Mouse (Mus musculus) erythroid progenitor cell, adult 5-6 weeks (primary cell): ENCODE results near the gene Bckdhb. TPM values are rescaled to one million over a fixed set of nuclear protein-coding genes. Genes with fewer than 3 reads are reported as not detected.
"Not testable (repeated sequence)": the region's sequence is repeated elsewhere in the genome, so short reads cannot be mapped to it uniquely, and the experiment has no call there.

Source experiments
- ATAC-seq: replicated peaks from 2 replicates; pipeline ENCODE4 v1.8.0; 2016; ENCODE audit warnings: moderate number of reproducible peaks, mild to moderate bottlenecking, moderate TSS enrichment, inconsistent platforms; ENCODE audit not compliant: poor library complexity, low FRiP score, severe bottlenecking
- total RNA-seq, 2 experiments: library from RNA; stranded (forward) in 1 of 2; stranded (reverse) in 1 of 2; fragments of 150-400 nt in 1 of 2; fragments of 186-747, 209-891 nt in 1 of 2; gene quantifications; 2 replicates each; pipeline versions ENCODE4 v1.2.3 to v1.2.4; 2015 to 2017; ENCODE audit warnings: low replicate concordance in 2 of 2

Gene Bckdhb
- total RNA-seq, 2 experiments from 2014 or later: not detected

DNA sequence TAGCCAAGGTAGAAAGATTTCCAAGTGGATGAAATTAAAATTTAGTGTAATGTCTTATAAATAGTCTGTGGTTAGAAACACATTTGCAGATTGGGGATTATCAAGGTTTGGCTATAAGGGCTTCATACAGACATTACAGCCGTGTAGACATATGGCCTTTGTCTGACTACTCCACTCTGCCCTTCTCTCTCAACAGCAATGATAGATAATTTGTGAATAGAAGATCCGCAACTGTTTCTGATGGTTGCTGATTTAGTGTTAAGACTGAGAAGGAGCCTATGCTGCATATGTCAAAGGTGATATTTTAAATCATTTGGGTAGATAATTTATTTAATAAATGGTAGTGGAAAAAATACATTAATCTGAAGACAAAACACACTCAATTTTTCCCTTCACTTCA, 115.4 kb downstream of the Bckdhb start:
- ATAC-seq: no peak

DNA sequence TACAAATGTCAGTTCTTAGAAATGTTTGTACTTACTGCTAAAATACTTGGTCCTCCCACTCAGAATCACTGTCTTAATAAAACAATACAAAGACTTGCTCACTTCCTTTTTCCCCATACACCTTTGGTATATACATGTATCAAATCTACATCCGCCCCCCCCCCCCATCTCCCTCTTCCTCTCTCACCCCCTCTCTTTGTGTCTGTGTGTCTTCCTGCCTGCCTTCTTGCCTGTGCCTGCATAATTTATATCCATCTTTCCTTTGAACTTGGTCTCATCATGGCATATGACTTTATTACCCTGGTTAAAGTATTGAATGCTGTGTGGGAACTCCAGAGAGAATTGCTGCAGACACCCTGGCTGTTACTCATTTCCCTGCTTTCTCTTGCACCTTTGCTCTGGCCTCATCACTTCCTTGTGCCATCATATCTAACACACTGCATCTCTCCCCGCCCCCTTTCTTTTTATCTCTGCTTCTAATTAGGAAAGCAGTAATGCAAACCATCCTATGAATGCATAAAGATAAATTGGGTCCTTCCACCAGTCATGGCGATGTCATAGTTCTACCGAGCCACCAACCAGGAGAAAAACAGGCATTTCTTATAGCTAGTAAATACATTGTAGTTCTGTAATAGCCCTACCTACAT, 116.8 kb downstream of the Bckdhb start:
- ATAC-seq: no peak

DNA sequence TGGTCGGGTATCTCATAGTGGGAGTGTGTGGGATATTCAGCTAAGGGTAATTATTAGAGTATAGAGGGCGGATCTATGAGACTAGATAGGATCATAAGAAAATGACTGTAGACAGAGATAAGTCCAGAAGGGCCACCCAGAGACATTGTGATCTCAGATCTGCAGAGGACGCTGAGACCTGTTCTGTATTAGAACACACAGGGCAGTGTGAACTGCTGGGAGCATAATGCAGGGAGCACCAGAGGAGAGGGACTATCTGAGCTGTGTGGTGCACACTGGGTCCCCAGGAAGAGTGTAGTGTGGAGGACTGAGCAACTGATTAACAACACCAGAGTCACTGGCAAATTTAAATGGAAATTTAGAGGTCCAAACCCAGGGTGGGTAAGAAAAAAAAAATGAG, 117.6 kb downstream of the Bckdhb start:
- no peak for ATAC-seq

DNA sequence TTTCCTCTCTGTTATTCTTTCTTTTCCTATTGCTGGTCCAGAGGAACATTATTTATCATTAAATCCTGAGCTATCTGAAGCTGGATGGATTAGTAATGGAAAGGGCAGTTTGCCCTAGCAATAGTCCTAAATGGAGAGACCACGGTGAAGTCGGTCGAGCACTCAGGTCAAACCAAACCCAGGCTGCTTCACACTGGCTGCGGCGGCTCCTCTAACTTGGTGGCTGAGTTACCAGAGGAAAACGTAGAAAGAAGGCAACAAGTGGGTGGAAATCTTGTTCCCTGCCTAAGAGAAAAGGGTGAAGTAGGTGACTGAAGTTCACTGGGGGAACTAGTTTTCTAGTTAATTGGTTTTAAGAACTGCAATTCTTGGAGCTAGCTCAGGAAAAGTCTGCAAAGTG, 119.2 kb downstream of the Bckdhb start:
- no peak for ATAC-seq

DNA sequence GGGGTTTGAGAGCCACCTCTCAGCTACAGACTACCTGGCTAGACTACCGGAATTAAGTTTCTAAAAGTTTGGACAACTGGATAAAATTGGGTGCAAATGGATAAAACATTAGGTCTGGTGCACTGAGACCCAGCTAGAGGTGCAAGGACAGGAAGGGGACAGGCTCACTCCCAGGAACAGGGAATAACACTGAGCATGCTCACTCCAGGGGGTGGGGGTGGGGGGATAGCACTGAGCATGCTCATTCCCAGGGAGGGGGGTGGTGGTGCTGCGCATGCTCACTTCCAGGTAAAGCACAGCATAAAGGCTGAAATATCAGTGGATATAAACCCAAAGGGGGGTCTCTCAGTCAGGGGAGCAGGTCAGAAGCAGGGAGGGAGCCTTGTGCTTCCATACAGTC, 120.7 kb downstream of the Bckdhb start:
- no peak for ATAC-seq

DNA sequence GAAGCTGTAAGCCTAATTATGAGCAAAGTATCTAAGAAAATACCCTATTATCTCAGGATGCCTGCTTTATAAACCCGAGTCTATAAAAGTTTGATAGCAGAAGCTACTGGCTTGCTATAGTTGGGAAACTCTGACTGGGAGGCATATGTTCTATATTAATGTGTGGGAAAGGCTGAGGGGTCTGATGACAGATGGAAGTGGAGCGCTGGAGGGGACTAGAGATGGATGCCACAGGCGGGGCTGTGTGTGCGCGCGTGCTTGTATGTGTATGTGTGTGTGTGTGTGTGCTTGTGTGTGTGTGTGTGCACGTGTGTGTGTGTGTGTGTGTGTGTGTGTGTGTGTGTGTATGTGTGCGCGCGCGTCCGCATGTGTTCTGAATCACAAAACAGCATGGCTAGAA, 121.4 kb downstream of the Bckdhb start:
- no peak for ATAC-seq

DNA sequence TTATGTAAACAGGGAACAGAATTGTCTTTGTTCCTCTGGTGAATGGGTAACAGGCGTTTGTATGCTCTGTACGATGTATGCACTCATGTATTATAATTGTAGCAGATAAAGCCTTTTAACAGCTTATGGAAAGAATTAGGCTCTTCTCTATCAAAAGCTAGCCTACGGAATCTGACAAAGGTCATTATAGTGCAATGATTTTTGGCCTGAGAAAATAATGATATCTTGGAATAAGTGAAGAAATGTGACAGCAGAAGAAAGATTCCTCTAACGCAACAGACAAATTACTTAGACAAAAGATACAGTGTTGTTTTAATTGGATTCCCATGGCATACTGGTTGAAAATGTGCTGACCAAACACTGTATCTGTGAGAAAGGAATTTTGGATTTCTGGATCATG, 122.0 kb downstream of the Bckdhb start:
- ATAC-seq: no peak

DNA sequence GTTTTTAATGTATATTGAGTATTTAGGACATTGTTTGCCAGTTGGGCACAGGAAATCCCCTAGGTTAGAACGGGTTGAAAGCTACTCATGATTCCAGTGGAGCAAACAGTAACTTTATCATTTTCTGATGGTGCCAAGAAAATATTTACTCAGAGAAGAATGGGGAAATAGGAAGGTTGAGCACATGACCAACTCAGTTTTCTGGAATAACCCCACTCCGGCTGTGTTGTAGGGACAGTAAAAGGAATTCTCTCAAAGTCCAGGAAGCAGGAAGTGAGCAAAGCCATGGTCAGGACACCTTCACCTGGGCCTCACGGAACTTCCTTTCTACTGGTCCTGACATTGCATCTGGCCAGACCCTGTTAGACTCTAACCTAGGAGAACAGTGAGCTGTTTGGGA, 122.5 kb downstream of the Bckdhb start:
- no peak for ATAC-seq

DNA sequence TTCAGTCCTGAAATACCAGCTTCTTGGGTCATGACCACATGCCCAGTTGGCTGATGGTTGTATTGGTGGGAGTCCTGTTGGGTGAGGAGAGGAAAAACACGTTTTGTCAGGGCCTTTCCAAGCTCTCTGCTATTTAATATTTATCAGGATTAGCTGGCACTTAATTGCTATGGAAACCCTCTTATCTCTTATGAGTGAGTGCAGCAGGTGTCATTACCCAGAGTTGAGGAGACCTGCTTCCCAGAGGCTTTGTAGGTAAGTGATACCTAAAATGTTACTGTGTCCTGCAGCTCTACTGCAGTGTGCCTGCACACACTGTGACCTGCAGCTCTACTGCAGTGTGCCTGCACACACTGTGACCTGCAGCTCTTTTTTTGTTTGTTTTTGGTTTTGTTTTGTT, 124.2 kb downstream of the Bckdhb start:
- no peak for ATAC-seq

DNA sequence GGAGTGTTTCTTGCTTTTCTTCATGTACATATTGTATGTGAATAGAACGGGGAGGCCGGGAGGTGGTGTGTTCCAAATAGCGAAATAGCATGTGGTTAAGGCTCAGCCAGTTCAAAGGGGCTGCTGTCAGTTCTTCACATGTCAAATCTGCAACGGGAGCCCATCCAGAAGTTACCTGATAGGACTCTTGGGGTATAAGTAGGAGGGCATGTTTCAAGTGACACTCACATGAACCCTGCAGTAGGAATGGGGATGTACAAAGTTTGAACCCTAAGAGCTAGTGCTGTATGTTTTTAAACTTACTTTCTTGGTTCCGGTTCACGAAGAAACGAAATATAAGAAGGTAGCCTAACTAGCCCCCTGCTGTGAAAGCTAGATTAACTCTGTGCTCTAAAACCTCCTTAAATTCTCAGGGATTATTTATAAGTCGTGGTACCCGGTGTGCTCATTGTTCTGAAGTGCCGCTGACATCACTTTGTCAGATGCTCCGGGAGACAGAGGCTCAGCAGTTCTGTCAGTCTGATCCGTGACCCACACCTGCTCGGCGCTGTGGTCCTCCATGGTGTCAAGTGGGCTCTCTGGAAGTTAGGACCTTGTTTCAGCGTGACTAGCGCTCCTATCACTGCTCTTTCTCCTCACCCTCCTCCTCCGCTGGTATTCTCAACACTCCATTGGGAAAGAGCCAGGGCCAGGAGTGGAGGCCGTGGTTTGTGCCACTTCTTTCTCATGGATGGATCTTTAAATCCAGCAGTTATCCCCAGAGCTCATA, 126.1 kb downstream of the Bckdhb start:
- ATAC-seq: no peak

DNA sequence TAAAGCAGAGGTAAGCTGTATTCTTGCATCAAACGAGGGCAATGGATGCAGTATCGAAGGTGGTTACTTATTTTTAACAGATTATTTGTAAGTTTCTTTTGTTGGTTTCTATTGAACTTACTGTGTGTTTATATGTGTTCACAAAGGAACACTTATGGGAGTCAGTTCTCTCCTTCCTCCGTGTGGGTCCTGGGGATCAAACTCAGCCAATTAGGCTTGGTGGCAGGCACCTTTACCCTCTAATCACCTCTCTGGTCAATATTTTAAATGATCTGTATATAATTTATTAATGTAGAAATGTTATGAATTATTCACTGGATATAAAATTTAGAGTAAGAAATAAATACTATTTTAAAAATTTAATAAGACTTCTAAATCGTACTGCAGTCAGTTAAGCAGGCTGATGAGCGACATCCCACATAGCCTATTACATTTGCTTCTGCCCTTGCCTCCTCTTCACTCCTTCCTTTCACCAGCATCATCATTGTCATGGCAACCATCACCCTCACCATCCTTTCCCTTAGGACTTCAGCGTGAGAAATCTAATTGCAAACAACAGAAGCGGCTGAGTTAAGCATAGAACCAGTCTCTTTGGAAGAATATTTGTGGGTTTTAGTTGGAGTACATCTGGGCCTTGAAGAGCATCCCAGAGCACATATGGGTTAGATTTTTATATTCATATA, 130.3 kb downstream of the Bckdhb start:
- no peak for ATAC-seq

DNA sequence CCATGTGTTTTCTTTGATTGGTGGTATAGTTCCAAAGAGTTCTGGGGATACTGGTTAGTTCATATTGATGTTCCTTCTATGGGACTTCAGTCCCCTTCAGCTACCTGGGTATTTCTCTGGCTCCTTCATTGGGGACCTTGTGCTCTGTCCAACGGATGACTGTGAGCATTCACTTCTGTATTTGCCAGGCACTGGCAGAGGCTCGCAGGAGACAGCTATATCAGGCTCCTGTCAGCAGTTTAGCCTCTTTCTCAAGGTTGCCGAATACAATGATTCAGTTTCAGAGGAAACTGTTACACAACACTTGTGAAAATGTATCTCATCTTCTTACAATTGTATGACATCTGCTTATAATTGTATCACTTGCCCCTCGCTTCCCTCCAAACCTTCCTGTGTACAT, 135.8 kb downstream of the Bckdhb start:
- not testable (repeated sequence) for ATAC-seq

DNA sequence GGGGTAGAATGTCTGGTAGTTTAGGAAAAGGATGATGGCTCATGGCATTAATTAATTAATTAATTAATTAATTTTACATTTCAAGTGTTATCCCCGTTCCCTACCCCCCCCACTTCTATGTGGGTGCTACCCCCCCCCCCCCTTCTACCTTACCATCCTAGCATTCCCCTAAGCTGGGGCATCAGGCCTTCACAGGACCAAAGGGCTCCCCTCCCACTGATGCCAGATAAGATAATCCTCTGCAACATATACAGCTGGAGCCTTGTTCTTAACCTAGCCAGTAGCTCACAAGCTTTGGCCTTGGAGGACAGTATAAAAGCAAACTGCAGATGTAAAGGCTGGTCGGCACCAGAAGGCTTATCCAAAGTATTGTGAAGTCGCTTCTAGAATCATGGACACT, 138.7 kb downstream of the Bckdhb start:
- ATAC-seq: no peak

DNA sequence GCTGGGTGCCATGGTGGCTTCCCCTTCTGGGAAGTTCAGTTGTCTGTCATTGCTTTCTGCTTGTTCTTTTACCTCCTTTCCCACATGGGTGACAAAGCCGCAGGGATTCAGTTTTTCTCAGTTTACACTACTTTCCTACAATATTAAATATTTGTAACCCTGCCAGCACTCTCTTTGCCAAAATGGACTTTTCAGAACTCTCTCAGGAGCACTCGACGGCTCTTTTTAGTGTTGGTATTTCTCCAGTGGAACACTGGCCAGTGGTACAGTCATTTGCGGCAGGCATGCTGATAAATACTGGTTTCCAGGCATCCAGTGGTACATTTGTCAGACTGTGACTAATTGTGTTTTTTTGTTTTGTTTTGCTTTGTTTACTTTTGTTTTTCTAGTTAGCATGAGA, 139.2 kb downstream of the Bckdhb start:
- ATAC-seq: no peak

DNA sequence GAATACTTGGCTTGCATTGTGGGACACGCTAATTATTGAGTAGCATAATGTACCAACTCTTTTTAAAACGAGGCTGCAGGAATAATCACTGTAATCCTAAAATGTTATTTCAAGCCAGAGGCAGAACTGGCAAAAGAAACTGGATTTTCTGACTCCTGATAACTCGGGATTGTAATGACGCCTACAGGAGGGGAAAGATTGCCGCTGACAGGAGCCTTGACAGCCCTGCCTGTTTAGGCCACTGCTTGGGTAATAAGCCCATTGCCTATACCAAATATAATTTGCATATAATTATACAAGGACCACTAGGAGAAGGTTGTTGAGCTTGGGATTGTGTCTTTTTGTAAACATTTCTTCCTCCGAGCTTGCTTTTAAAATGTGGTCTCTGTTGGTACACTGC, 145.3 kb downstream of the Bckdhb start:
- no peak for ATAC-seq

DNA sequence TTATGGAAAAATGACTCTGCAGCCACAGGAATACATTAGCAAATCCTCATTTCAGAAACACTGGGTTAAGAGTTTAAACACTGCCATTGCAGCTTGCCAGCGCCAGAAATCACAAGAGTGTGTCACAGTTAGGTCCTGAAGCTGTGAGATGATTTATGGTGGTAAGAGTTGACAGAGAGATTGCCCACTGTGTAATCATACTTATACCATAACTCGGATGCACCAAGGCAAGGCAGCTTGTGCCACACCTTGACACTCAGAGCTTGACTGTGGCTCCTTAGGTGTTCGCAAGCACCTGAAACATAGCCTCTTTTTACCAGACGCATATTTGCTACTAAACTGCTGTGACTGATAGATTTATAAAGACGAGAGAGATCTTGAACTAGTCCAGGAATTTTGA, 145.8 kb downstream of the Bckdhb start:
- no peak for ATAC-seq

DNA sequence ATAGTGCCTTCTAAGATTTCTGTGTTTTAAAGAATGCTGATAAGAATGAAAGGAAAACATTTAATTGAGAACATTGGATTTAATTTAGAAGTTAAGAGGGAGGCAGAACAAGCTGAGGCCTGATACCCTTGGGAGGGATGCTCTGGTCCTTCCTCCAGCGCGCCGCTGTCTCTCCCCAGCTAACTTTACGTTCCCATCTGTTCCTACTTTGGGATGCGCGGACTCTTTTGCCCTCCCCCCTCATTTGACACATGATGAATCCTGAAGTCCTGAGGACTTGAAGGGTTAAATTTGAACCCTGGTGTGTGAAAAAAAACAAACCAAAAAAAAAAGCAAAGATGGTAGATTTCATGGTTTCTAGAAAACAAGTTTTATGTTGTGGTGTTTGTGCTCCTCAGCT, 147.6 kb downstream of the Bckdhb start:
- ATAC-seq: no peak

DNA sequence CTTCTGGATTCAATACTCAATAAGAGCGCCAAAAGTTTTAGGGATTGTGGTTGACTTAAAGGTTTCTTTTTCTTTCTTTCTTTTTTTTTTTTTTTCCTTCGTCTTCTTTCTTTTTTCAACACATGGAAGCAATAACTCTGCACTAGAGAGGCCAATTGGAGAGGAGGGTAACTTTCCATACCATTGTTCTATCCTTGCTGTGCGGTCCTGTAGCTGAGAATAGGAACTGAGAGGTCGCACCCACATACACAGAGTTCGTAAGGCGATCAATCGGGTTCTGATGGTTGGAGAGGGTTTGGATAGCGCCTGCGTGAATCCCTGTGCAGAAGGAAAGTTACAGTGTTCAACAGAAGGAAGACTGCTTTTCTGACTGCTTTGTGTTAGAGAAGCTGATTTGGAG, 148.3 kb downstream of the Bckdhb start:
- no peak for ATAC-seq

DNA sequence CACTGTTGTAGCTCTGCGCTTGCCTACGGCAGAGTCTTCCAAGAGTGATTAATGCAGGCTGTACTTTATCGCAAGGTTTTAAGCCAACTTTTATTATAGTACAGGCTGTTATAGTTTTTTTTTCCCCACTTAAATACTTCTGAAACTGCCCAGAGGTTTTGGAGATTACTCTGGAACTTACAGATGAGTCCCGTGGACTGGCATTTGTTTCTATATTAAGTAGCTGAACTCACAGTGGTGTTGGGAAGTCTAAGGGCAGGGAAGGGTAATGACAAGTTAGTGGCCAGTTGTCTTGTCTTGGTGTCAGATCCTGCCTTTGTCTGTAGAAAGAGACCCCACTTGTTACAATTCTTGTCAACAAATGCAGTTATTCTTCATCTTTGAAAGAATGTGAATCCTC, 158.6 kb downstream of the Bckdhb start:
- ATAC-seq: no peak

DNA sequence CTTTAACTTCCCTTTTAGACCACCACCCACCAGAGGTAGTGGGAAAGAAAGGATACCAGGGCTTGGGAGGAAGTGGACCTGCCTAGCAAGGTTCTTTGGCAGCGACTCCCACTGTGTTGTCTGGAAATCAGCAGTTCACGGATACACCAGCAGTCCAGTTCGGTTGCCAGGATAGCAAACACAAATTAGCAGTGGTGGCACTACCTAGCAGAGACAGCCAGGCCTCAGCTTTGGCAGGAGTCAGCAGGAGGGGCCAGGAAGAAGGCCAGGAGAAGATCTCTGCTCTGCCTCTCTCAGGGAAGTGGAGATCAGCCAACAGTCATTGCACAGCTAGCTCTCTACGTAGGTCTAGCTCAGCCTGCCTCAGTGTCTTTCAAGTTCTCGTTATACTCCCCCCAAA, 159.7 kb downstream of the Bckdhb start:
- no peak for ATAC-seq
